Mouse (Mus musculus) mature B cell (primary cell): ENCODE data around the gene Maml2.

Experiments used
- in situ Hi-C: fragments of 300-500 bp; cut with MboI; formaldehyde crosslinking; loops from 2 replicates; pipeline ENCODE4 v1.14.3; 2019

Gene Maml2

GRCm38 (mm10) chr9:13446703-13447285 is 149.0 kb downstream of the Maml2 start, which contains the start of gene Gm17571:
Gene Gm17571, minus strand, starts transcription at chr9:13446753.
- in situ Hi-C loops = no loop called here

DNA sequence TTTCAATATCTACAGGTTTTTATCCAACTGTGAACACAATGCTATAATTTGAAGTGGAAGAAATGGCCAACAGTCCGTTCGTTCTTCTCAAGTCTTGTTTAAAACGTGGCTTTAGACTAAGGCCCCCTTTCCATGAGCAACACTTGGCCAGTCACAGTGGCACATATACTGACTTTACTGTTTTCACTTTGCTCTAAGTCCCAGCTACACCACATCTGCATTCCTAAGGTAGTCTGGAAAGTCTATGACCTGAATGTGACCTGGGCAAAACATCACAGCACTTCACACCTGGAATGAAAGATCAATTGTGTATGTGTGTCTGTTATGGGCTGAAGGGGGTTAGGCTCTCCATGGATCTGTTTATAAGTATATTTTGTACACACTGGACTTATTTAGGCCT is 151.0 kb downstream of the Maml2 start:
- in situ Hi-C loops = no loop called here

DNA sequence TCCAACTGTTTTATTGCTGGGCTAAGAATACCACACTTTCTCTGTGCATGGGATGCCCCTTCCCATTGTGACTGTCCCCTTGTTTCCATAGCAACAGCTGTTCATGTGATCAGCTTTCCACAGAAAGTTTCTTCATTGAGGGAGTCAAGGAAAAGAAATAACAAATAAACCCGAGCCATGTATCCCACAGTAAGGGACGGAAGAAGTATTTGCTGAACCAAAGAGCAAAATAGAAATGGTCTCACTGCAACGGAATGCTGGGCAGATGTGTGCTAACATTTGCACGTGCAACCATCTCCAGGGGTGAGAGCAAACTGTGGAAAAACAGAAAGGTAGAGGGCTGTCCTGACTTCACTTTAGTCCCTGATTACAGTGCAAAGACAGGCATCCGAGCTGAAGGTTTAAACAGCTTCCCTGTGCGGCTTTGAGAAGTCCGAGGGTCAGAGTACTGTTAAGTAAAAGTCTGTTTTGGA is 156.9 kb downstream of the Maml2 start:
- in situ Hi-C loops = no loop called here

DNA sequence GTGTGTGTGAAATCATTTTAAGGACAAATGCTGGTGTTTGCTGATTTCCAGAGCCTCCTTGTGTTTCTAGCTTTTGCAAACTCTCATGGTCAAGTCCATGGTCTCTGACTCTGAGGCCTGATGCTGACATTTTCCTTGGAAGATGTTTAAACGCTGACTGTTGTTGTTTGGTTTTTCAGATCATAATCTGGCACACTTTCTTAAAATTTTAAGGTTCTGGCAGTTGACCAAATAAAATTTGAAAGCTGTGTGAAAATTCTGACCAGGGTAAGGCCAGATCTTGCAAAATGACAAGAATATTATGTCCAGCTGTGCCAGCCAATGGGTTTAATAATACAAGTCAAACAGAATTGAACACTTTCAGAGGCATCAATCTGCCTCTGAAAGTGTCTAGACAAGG is 157.5 kb downstream of the Maml2 start:
- in situ Hi-C loops = no loop called here

- in situ Hi-C loops = no loop called here
These were observed 160.0 kb downstream of the Maml2 start for GRCm38 (mm10) chr9:13457774-13458173.

DNA sequence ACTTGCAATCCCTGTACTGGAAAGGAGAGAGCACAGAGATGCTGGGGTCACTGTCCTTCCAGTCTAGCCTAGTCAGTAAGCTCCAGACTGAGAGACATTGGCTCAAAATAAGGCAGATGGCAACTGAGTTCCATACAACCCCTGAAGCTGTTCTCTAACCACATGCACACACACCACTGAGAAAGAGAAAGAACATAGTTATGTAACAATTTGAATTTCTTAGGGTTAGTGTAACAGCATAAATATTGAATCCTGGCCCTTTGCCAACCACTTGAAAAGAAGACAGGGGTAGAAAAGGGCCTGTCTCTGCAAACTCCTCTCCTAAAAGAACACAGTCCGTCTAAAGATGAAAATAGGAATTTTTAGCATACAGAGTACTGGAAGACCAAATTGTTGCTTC is 161.6 kb downstream of the Maml2 start:
- in situ Hi-C loops = no loop called here

GRCm38 (mm10) chr9:13460012-13460411 is 162.3 kb downstream of the Maml2 start:
- in situ Hi-C loops = no loop called here

GRCm38 (mm10) chr9:13460926-13461325 is 163.2 kb downstream of the Maml2 start:
- in situ Hi-C loops = no loop called here

DNA sequence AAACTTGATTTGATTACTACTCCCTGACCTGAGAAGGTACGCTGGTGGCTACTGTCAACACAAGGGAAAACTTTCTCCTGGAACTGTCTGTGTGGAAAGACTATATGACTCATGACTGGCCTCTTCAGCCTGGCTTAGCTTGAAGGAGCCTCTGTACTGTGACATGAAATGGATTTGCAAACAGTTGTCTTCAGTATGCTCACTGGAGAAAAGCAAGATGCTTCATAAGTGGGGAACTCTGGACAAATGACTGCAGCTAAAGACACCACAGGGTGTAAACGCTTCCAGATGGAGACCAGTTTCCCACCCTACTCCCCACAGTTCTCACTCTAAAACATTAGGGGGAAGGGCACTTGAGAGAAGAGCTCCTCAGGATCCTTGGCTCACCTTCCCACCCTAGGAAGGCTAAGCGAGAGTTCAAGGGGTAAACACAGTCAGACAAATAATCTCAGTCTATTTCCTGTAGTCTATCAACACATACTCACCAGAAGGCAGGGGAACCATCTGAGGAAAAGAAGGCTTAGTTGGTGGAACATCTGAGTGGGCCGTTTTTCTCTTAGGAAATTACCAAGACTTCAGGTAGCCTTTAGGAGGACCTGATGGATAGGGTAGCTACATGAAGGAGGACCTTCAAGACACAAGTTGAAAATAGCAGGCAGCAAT is 167.7 kb downstream of the Maml2 start:
- in situ Hi-C loops = no loop called here

DNA sequence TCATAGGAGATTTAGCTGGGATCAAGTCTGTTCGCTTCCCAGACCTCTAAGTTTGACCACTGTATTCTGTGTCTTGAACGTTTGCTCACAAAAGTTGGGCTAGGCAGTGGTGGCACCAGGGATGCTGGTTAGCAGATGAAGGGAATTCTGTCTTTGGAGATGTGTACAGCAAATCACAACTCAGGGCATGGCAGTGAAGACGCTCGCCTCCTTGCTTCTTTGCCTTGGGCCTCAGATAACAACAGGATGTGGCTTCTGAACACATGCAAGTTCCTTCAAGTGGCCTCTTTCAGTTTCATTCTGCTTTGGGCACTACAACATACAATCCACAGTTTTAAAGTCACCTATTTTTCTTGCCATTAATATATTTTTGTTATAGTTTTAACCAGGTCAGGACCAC is 168.6 kb downstream of the Maml2 start:
- in situ Hi-C loops = no loop called here

DNA sequence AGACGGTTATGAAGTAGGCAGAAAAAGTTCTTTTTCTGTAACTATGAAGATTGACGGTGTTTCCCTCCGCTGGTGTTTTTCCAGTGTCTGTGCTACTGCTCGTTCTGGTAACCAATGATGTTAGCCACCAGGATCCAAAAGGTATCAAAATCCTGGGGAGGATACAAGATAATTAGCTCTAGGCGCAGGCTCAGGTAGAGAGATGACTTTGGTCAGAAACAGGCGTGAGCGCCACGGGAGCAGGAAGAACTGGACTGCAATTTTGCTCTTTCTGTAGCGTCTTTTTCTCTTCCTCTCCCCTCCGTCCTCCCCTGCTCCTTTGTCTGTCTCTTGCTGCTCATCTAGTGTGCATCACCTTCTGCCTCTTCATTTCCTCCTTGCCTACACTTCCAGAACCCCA is 169.1 kb downstream of the Maml2 start:
- in situ Hi-C loops = no loop called here

DNA sequence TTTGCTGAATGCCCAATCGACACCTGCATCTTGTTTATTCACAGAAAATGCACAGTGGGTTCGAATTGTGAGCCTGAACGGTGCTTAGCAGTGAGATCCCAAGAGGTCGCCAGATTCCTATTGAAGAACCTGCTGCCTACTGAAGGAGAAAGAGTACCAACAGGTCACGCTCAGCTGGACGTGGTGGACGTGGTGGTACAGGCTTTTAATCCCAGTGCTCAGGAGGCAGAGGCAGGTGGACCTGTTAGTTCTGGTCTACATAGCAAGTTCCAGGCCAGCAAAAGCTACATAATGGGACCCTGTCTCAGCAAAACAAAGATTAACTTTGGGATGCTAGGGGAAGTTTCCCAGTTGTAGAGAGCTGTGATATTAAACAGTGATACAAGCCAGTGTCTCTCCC is 170.0 kb downstream of the Maml2 start:
- in situ Hi-C loops = no loop called here

DNA sequence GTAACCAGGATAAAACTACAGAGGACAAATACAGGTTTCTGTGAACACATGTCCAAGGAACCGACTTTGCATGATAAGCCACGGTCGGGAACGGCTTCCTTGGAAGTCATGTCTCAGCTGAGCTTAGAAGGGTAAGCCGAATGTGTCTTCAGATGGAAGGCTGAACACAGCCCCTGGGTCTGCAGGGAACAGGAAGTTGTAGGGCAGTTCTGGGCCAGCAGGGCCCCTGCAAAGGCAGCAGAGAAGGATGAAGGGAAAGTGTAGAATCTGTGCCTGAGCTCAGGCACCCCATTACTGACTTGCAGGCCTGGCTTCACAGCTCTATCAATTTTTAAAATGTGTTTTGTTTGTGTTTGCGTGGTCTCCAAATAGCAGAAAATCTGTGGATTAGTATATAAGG is 171.0 kb downstream of the Maml2 start:
- in situ Hi-C loops = no loop called here

- in situ Hi-C loops = no loop called here
These were observed 172.3 kb downstream of the Maml2 start for GRCm38 (mm10) chr9:13470013-13470412.

DNA sequence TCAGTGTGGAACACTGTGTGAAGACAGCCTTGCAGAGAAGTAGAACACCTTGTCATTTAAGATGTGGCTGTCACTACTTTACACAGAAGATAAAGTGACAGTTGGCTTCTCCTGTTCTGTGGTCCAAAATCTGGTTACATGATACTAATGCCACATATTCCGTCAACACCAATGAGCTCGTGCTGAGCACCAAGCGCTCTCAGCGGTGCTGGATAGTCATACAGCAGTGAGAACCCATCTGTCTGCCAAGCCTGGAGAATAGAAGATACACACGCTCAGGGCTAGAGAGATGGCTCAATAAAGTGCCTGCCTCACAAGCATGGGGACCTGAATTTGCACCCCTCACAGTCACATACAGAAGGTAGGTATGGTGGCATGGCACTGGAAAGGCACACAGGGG is 177.2 kb downstream of the Maml2 start:
- in situ Hi-C loops = no loop called here

DNA sequence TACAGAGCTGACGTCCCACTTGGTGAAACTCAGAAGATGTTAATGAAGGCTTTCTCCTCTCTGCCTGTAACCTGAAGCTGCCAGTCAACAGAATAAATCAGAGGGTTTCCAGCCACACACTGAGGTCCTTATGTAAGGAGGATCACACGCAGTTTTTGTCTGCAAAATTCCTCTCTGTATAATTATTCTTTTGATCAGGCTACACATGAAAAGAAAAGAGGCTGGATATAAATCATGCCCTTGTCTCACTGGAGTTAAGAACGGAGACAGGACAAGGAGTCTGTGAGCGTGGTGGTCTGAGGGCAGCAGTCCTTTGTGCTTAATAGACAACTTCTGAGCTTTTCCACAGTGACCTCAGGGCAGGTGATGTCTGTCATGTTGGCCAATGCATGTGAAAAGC is 181.5 kb downstream of the Maml2 start:
- in situ Hi-C loops = no loop called here

GRCm38 (mm10) chr9:13483199-13484068 is 185.7 kb downstream of the Maml2 start:
- in situ Hi-C loops = no loop called here

- in situ Hi-C loops = no loop called here
These were observed 186.8 kb downstream of the Maml2 start for GRCm38 (mm10) chr9:13484267-13485240.

DNA sequence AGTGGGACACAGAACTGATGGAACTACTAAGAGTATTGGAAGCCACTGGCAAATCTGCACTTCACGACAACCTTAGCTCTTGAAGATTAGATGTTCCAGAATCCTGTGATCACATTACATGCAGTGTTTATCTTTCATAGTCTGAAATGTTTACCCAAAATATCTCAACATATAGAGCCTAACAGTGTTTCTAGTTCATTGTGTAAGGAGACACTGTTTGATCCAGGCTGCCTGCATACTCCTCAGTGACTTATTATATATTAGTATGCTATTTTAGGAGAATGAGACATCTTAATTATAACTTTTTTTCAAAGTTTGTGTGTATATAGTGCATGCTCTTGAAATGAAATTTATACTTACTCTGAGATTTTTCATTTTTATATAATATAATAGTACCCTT is 188.2 kb downstream of the Maml2 start:
- in situ Hi-C loops = no loop called here

GRCm38 (mm10) chr9:13491107-13491506 is 193.3 kb downstream of the Maml2 start:
- in situ Hi-C loops = no loop called here

DNA sequence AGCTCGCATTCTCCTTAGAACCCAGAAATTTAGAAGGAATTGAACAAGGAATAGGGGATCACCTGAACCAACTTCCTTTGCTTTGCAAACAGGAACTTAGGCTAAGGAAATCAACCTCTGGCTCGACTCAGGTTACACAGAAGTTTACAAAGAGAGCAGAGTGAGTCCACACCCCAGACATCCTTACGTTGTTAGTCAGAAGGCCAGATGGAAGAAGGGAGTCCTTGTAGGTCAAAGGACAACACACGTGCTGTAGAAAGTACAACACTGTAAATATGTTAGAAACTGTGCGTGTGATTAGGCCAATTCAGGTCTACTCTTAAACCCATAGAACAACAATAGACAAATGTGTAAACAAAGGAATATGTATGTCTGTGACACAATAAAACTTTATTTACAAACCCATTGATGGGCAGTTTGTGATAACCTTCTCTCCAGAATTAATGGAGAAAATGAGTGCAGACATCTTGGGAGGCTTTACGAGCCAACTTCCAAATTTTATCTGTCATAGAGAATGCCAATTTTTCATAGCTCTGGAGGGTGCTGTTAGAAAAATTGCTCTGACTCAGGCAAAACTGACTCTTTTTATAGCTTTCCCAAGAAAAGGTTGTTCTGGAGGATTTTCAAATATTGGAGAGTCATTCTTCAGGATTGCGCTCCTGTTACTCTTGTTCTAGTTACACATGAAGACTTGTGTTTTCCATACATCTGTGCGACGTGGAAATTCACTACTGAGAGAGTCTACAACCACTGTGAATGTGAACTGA is 194.3 kb downstream of the Maml2 start:
- in situ Hi-C loops = no loop called here
